In the genomic region with DNA sequence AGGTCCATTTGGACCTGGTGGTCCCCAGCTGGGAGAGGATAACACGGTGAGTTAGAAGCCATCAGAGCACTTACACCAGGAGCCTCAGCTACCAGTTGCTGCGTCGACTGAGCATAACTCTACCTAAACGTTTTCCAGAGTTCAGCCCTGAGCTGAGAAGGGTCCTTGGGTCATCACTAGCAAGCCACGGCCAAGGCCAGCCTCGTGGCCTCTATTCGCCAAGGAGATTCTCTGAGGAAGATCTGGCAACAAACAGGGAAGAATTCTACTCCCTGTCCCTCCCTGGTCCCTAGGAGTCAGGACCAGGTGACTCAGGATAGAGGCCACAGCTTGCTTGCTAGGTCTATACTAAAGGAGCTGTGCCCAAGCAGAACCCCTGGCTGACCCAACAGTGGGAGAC, we compare ENCODE assay signal across 29 mouse cellular contexts. TPM values are rescaled to one million over a fixed set of nuclear protein-coding genes. Genes with fewer than 3 reads are reported as not detected.
DNase-seq lines count a peak whose midpoint lies in the region; ATAC-seq and TF ChIP-seq lines count a peak whose summit lies in the region.
"Had no signal": no experiment of that assay in that cellular context is flagged by ENCODE, and none has a peak within 500 bp of the region (broad histone marks: within the 10 kb centered on the region; RNA-seq: fewer than 3 reads in every experiment).

No protein-coding gene starts in this region.

- H3K27me3 ChIP-seq in lung, postnatal 0 days (replicated peaks; ENCODE audit: insufficient read depth, low read length) = no peaks in the 10 kb centered on the region
- no peaks in the 10 kb centered on the region for H3K27me3 ChIP-seq in limb, embryonic 15.5 days
- H3K27me3 ChIP-seq: forebrain, embryonic 13.5 days; kidney, embryonic 15.5 days; liver, embryonic 12.5 days; midbrain, embryonic 15.5 days; neural tube, embryonic 12.5 days; Patski had no signal

- peak; percentile 89 for DNase-seq in heart, adult 11 months
- DNase-seq in heart, adult 9 months (ENCODE audit: low spot score in 2 of 2) = no peak
- no peak for DNase-seq in lung, postnatal 0 days (ENCODE audit: low spot score)
- DNase-seq in lung, postnatal 14 days = no peak
- DNase-seq in ovary, postnatal 14 days (ENCODE audit: low spot score) = no peak
- no peak for DNase-seq in right cerebral cortex, postnatal 36 days (ENCODE audit: low spot score in 2 of 2)
- DNase-seq: adrenal gland, postnatal 36 days; cerebellum, adult 9-10 months; heart, postnatal 4 days; kidney, postnatal 4 days; layer of hippocampus, adult 9-11 months; left cerebral cortex, postnatal 4 days; lung, adult 18-20 months; lung, postnatal 36 days; retina, postnatal 1 day; right cerebral cortex, postnatal 25 days; thymus, adult 2 months; thymus, postnatal 4 days had no signal

- H3K9ac ChIP-seq in lung, postnatal 0 days (replicated peaks; ENCODE audit: low read depth) = no peak overlapping the region
- no peak overlapping the region for H3K9ac ChIP-seq in limb, embryonic 15.5 days
- H3K9ac ChIP-seq: forebrain, embryonic 13.5 days; hindbrain, embryonic 14.5 days; kidney, embryonic 15.5 days; liver, embryonic 12.5 days; midbrain, embryonic 15.5 days had no signal

- no peaks in the 10 kb centered on the region for H3K9me3 ChIP-seq in lung, postnatal 0 days (ENCODE audit: low read length)
- no peaks in the 10 kb centered on the region for H3K9me3 ChIP-seq in limb, embryonic 15.5 days
- H3K9me3 ChIP-seq: forebrain, embryonic 13.5 days; G1E; kidney, embryonic 15.5 days; liver, embryonic 12.5 days; midbrain, embryonic 15.5 days; neural tube, embryonic 12.5 days had no signal

- peak overlapping the region; percentile 79 for H3K27ac ChIP-seq in lung, postnatal 0 days (ENCODE audit: low read length)
- 0 out of 2 replicates have a peak overlapping the region, but pooled peaks have one; percentile 12 for H3K27ac ChIP-seq in limb, embryonic 15.5 days
- H3K27ac ChIP-seq: forebrain, embryonic 13.5 days; hindbrain, embryonic 14.5 days; liver, embryonic 12.5 days; midbrain, embryonic 15.5 days; neural tube, embryonic 12.5 days had no signal

- no peak for TF ChIP-seq CTCF in lung, postnatal 0 days (IDR thresholded peaks at IDR 0.05)

- no peak for TF ChIP-seq EP300 in lung, postnatal 0 days (IDR thresholded peaks at IDR 0.05)

- H3K36me3 ChIP-seq in lung, postnatal 0 days (ENCODE audit: insufficient read depth, low read length) = peaks cover 20% of the 10 kb centered on the region; the same call in 1 of the 2 replicates
- peaks cover 81% of the 10 kb centered on the region for H3K36me3 ChIP-seq in limb, embryonic 15.5 days
- H3K36me3 ChIP-seq: midbrain, embryonic 15.5 days had no signal

- no peak overlapping the region for H3K4me2 ChIP-seq in lung, postnatal 0 days (replicated peaks; ENCODE audit: low read depth, low read length)
- H3K4me2 ChIP-seq in limb, embryonic 15.5 days = no peak overlapping the region
- H3K4me2 ChIP-seq: forebrain, embryonic 13.5 days; hindbrain, embryonic 14.5 days; kidney, embryonic 15.5 days; liver, embryonic 12.5 days; midbrain, embryonic 15.5 days; neural tube, embryonic 12.5 days had no signal

- H3K4me1 ChIP-seq in lung, postnatal 0 days (ENCODE audit: insufficient read depth, low read depth, low read length) = no peaks in the 10 kb centered on the region
- peaks cover 26% of the 10 kb centered on the region for H3K4me1 ChIP-seq in limb, embryonic 15.5 days
- H3K4me1 ChIP-seq: forebrain, embryonic 13.5 days; neural tube, embryonic 12.5 days had no signal

- WGBS in lung, postnatal 0 days = 80% methylated on average over 7 of the region's 7 CpGs
- WGBS in limb, embryonic 15.5 days = 70% methylated on average over 7 of the region's 7 CpGs

- no peak for ATAC-seq in lung, postnatal 0 days
- ATAC-seq in limb, embryonic 15.5 days (ENCODE audit: insufficient number of reproducible peaks, low FRiP score, low TSS enrichment, low read depth) = no peak
- ATAC-seq: CD4-positive, CD25-positive, alpha-beta regulatory T cell, adult 4 months; forebrain, embryonic 13.5 days; liver, embryonic 12.5 days; midbrain, embryonic 15.5 days; Patski had no signal

- no peak overlapping the region for H3K4me3 ChIP-seq in lung, postnatal 0 days (ENCODE audit: low read depth, low read length)
- no peak overlapping the region for H3K4me3 ChIP-seq in limb, embryonic 15.5 days
- H3K4me3 ChIP-seq: erythroblast, embryonic 14.5 days; forebrain, embryonic 13.5 days; kidney, embryonic 15.5 days; liver, embryonic 12.5 days; midbrain, embryonic 15.5 days; neural tube, embryonic 12.5 days had no signal

RNA-seq across cellular contexts. Expression of gene Lrrc73, which starts 14.2 kb away (rescaled TPM):
- 3.7 and 5.2 TPM in 2 replicates for polyA plus RNA-seq in lung, postnatal 0 days (2015; fragmentation: Nextera tagmentation; extraction: Ambion mirVana)
- 1.3 and 1.4 TPM in 2 replicates for polyA plus RNA-seq in limb, embryonic 15.5 days (2015; fragmentation: Nextera tagmentation; extraction: Ambion mirVana)

RNA-seq across cellular contexts. Expression of gene Tjap1, which starts 15.3 kb away (rescaled TPM):
- 21.0 and 22.8 TPM in 2 replicates for polyA plus RNA-seq in lung, postnatal 0 days (2015; fragmentation: Nextera tagmentation; extraction: Ambion mirVana)
- polyA plus RNA-seq in limb, embryonic 15.5 days (2015; fragmentation: Nextera tagmentation; extraction: Ambion mirVana) = 50.9 and 58.6 TPM in 2 replicates

RNA-seq across cellular contexts. Expression of gene Yipf3, which starts 19.6 kb away (rescaled TPM):
- 185 and 199 TPM in 2 replicates for polyA plus RNA-seq in lung, postnatal 0 days (2015; fragmentation: Nextera tagmentation; extraction: Ambion mirVana)
- polyA plus RNA-seq in limb, embryonic 15.5 days (2015; fragmentation: Nextera tagmentation; extraction: Ambion mirVana) = 133 and 162 TPM in 2 replicates

RNA-seq across cellular contexts. Expression of gene Polr1c, which starts 19.7 kb away (rescaled TPM):
- 82.0 and 89.9 TPM in 2 replicates for polyA plus RNA-seq in lung, postnatal 0 days (2015; fragmentation: Nextera tagmentation; extraction: Ambion mirVana)
- polyA plus RNA-seq in limb, embryonic 15.5 days (2015; fragmentation: Nextera tagmentation; extraction: Ambion mirVana) = 75.4 and 76.5 TPM in 2 replicates

RNA-seq across cellular contexts. Expression of gene Dlk2, which starts 29.7 kb away (rescaled TPM):
- polyA plus RNA-seq in lung, postnatal 0 days (2015; fragmentation: Nextera tagmentation; extraction: Ambion mirVana) = 1.3 TPM in 2 replicates
- 14.5 and 15.2 TPM in 2 replicates for polyA plus RNA-seq in limb, embryonic 15.5 days (2015; fragmentation: Nextera tagmentation; extraction: Ambion mirVana)
- polyA plus RNA-seq: CD4-positive, CD25-positive, alpha-beta regulatory T cell, adult 4 months; erythroblast, embryonic 14.5 days; G1E; liver, embryonic 12.5 days had no signal
